Comparison of ENCODE assay signal across 15 mouse cellular contexts in the genomic region with DNA sequence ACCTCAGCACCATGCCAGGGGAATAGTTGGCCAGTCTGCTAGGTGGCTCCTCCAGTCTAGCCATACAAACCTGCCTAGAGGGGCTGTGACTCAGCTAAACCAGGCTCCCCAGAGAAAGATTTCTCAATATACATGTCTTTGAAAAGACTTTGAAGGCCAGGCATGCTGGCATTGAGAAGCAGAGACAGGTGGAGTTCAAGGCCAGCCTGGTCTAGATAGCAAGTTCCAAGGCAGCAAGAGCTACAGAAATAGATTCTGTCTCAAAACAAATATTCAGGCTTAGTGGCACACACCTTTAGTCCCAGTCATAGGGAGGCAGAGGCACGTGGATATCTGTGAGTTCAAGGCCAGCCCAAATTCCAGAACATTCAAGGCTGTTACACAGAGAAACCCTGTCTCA. TPM values are rescaled to one million over a fixed set of nuclear protein-coding genes. Genes with fewer than 3 reads are reported as not detected.
"Had no signal": no experiment of that assay in that cellular context is flagged by ENCODE, and none has a peak within 500 bp of the region (broad histone marks: within the 10 kb centered on the region; RNA-seq: fewer than 3 reads in every experiment).

No protein-coding gene starts in this region.

- H3K36me3 ChIP-seq: limb, embryonic 12.5 days; liver, embryonic 13.5 days; lung, embryonic 15.5 days; midbrain, embryonic 15.5 days; stomach, embryonic 15.5 days had no signal

- ATAC-seq: liver, postnatal 0 days; midbrain, embryonic 15.5 days had no signal

- DNase-seq: kidney, adult 9 months; kidney, postnatal 4 days; liver; liver, embryonic 13.5 days; liver, postnatal 0 days; lung, postnatal 14 days; thymus, adult 2 months; thymus, postnatal 25 days had no signal

- H3K4me3 ChIP-seq: layer of hippocampus, adult 2 months; limb, embryonic 12.5 days; liver, embryonic 13.5 days; lung, embryonic 15.5 days; megakaryocyte, embryonic 14.5 days; midbrain, embryonic 15.5 days; stomach, embryonic 15.5 days had no signal

RNA-seq across cellular contexts. Expression of gene Arhgdig, which starts 1.2 kb away (rescaled TPM):
- polyA plus RNA-seq: macrophage had no signal

RNA-seq across cellular contexts. Expression of gene Rgs11, which starts 3.6 kb away (rescaled TPM):
- polyA plus RNA-seq: liver, postnatal 0 days had no signal

RNA-seq across cellular contexts. Expression of gene Pdia2, which starts 7.5 kb away (rescaled TPM):
- polyA plus RNA-seq: macrophage; thymus, adult 2 months had no signal
